Mouse (Mus musculus) left cerebral cortex, postnatal 36 days (tissue): ENCODE data around the gene Cd163. TPM values are rescaled to one million over a fixed set of nuclear protein-coding genes. Genes with fewer than 3 reads are reported as not detected.
"Not testable (repeated sequence)": the region's sequence is repeated elsewhere in the genome, so short reads cannot be mapped to it uniquely, and the experiment has no call there.

Source experiments
- DNase-seq, 2 experiments: peaks; one replicate each; pipeline ENCODE4 v3.0.0; 2021 to 2022; ENCODE audit warnings: low spot score in 2 of 2, mixed read lengths in 1 of 2
- intact Hi-C: fragments of 180-260 bp; cut with DNase I; formaldehyde crosslinking; loops from one replicate; pipeline ENCODE4 v1.15.1; 2025
- total RNA-seq, 2 experiments: library from RNA; stranded (reverse); gene quantifications; 2 replicates each; pipeline ENCODE4 v1.2.3; 2021

Gene Cd163
- total RNA-seq = 1 to 10 TPM; 1.7 to 4.5 TPM

DNA sequence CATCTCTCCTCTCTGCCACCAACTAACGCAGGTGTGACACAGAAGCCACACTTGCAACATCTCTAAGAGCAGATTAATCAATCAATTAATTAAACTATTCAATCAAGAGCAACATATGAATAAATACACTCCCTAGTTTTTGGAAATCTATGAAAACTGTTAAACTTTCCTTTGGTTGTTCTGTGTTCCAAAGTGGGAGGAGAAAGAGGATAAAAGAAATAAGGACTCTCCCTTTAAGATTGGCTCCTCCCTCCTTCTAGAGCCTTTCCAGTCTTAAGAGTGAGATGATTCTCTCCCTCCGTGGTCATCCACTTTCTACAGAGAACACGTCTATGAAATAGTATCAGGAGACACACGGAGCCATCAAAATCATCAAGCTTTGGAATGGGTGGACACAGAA is at the start of gene Cd163:
Gene Cd163 (plus strand): TSS at position 301 of the 400 bp plus-strand sequence.
- no peak for DNase-seq
- intact Hi-C loops = no loop called here

DNA sequence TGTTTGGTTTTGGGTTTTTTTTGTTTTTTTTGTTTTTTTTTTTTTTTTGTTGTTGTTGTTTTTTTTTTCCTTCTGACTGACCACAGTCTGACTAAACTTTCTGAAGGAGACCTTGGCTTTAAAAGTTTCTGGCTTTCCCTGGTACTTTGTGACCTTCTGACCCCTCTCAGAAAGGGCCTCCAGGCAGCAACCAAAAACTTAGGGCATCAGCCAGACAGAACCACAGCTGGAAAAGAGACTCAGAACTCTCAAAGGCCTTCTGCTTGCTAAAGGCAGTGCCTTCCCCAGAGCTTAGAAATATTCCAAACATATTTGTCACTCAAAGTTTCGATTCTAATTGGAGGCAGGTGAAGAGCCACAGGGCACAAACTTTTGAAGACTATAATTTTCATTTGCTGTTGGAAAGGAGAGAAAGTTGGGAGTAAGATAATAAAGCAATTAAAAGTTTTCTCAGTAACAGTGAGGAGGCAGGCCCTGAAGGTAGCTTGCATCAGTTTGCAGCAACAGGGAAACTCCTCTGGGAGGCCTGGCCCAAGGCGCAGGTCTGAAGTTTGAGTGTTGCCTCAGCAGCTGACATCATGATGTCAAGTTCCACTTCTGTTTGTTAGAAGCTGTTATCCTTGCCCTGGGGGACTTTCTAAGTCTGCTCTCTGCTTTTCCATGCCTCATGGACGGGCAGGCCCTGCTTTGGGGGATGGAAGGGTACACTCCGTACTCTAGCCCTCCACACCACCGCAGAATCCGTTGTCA is 48.6 kb upstream of the Cd163 start:
- intact Hi-C loops = no loop called here
- no peak for DNase-seq

DNA sequence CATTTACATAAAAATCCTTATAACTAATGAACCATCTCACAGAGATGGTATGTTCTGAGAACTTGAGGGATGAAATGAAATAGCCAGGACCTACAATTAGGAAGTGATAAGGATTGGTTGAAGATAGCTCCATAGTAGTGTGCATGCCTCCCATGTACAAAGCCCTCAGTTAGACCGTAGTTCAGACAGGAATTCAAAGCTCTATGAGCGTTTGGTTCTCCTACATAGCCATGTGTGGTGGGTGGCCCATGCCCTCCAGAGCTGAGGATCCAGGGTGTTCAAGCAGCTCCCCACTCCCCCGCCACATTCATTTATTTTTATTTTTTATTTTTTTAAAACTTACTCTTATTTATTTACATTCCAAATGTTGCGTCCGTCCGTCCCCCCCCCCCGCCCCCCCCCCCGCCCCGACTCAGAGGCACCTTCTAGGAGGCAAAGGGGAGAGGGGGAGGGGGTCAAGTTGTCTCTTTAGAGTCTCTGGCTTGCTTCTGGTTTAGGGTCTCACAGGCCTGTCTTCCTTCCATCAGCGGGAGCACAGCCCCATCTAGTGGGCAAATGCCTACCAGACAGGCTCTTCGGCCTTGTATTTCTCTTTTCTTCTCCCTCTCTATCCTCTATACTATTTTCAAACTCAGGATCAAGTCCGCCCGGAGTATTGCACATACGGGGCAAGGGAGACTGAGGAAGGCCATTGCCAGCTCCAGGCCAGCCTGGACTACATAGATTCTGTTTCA is 44.1 kb upstream of the Cd163 start:
- intact Hi-C loops = loop anchor here (2.0 to 10.0 kb wide), 6 partner anchors 102 to 1598 kb away; no protein-coding TSS in a partner anchor
- DNase-seq = peak; percentile 49 to 54

DNA sequence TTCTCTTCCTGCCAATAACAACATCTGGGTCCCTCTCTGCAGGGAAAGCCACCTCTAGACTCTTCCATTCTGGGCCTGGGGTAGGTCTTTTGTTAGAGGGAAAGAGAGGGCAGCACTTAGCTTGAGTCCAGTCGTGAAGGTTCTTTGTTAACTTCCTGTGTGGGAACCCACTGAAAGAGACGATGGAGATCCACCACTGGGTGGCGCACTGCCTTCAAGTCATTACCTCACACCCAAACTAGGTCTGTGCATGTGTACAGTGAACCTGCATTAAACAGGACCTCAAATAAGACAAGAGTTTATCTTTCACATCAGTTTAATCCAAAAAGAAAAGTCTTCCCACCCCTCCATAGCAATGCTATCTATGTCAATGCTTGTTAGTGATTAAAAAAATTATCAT is 41.8 kb upstream of the Cd163 start:
- DNase-seq = peak; percentile 60 to 65
- intact Hi-C loops = loop anchor here (1.0 to 10.0 kb wide), 6 partner anchors 100 to 1600 kb away; no protein-coding TSS in a partner anchor

DNA sequence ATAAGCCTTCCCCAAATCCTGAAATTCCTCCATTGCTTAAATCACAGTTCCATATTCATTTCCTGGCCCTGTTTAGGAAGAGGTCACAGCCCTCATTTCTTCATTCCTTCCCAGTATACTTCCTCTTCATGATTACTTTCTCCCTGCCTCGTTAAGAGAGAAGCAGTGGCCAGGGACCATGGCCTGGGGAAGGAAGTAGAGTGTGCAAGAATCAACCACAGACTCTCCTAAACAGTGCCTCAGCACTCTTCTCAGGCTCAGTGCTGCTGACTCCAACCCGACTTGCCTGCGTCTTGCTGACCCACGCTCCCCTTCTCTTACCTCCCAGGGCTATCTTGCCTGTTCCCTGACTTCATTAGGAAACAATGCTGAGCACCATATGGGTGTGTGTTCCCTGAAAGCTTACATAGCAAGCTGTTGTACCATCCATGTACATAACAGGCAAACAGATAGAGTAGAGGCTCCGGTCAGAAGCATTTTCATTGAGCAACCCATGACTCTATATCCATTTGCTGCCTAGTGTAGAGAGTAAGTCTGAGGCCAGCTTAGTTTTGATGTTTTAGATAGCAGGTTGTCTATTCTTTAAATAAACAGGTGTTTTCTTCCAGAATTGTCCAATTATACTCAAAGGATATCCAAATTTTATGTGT is 31.1 kb upstream of the Cd163 start:
- intact Hi-C loops = no loop called here
- DNase-seq = no peak

DNA sequence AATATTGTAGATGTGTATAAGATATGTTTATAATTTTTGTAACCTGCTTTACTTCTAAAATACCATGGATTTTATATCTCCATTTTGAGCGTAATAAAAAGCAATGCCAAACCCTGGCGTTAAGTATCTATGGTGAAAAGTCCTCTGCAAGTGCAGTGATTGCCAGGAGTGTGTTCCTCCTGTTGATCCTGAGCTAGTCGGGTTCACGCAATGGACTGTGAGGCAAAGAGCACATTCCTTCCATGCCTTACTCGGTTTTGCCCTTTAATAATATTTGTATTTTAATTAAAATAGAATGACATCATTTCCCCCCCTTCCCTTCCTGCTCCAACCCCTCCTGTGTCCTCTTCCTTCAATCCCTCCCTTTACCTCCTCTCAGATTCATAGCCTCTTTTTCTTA is 26.8 kb upstream of the Cd163 start:
- no peak for DNase-seq
- intact Hi-C loops = no loop called here

DNA sequence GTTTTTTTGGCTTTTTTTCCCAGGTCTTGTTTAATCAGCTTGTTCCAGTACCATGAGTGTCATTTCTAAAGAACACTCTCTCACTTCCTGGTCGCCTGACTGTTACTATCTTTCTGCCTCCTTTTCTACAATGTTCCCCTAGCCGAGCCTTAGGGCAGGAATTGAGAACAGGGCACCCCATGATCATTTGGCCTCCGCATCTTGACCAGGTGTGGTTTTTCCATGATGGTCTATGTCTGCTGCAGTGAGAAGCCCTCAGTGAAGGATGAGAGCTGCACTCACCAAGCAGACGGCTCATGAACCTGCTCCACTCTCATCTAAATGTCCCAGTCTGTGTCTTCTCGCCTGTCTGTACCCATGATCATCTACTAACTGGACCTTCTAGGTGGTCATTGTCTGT is 26.2 kb upstream of the Cd163 start:
- intact Hi-C loops = no loop called here
- DNase-seq = no peak

DNA sequence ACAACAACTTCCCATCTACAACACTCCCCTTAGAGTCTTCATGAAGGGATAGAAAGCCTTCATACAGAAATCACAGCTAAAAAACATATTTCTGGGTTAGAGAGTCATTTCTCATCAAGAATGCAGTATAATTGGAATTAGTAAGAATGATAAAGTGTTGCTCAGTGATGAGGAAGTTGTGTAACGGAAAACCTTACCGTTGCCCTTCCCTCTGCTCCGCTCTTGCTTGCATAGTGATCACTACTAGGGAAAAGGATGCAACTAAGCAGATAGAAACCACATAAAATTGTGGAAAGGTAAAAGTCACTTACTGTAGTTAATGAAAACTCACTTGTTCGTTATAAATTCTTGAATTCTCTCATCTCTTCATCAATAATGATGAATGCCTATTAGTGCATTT is 21.7 kb upstream of the Cd163 start:
- DNase-seq = no peak

DNA sequence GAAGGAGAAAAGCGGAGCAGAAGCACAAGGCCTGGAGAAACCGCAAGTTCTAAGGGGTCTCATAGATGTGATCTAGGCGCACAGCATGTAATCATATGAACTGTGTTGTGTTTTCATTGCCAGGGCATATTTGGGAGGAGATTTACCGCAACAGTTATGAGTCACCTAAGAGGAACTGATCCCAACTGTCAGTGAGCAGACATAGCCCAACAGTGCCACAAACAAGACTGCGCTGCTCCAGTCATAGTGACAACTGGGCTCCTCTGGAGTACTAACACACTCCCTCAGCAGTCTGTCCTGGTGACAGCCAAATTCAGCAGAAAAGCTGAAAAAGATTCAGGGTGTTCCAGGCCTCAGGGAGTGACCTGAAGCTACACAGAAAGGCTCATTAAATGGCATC is 7.1 kb upstream of the Cd163 start:
- intact Hi-C loops, DNase-seq: not testable (repeated sequence)

More for the DNA sequence above, 21.7 kb upstream of the Cd163 start:
- intact Hi-C loops = no loop called here

DNA sequence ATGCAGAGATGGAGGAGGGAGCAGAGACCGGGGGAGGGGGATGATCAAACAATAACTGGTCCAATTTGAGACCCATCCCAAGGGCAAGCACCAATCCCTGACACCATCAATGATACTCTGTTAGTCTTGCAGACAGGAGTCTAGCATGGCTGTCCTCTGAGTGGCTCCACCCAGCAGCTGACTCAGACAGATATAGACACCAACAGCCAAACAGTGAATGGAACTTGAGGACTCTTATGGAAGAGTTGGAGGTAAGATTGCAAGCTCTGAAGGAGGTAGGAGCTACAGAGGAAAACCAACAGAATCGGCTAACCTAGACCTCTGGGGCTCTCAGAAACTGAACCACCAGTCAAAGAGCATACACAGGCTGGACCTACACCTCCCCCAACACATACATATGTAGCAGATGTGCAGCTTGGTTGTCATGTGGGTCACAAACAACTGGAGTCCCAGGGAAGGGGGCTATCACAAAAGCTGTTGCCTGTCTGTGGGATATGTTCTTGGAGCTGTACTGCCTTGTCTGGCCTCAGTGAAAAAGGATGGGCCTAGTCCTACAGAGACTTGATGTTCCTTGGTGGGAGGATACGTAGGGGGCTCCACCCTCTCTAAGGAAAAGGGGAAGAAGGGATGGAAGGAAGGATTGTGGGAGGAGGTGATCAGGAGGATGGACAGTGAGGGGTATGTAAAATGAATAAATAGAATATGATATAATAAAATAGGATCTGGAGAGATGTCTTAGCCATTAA is 2.8 kb upstream of the Cd163 start:
- no peak for DNase-seq
- intact Hi-C loops = no loop called here

DNA sequence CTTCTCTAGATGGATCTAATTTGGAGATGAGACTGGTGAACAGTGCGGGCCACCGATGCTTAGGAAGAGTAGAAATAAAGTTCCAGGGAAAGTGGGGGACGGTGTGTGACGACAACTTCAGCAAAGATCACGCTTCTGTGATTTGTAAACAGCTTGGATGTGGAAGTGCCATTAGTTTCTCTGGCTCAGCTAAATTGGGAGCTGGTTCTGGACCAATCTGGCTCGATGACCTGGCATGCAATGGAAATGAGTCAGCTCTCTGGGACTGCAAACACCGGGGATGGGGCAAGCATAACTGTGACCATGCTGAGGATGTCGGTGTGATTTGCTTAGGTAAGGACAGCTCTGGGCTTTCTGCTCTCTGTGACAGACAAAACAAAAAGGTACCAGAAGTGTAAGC is 4.5 kb downstream of the Cd163 start:
- intact Hi-C loops = no loop called here
- DNase-seq = no peak

DNA sequence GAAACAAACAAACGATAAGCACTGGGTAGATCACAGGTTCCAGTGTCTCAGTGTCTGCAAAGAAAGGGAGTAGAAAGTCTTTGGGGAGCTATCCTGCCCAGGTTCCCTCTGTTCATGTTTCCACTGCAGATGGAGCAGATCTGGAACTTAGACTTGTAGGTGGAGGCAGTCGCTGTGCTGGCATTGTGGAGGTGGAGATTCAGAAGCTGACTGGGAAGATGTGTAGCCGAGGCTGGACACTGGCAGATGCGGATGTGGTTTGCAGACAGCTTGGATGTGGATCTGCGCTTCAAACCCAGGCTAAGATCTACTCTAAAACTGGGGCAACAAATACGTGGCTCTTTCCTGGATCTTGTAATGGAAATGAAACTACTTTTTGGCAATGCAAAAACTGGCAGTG is 7.8 kb downstream of the Cd163 start:
- no peak for DNase-seq
- intact Hi-C loops = no loop called here

DNA sequence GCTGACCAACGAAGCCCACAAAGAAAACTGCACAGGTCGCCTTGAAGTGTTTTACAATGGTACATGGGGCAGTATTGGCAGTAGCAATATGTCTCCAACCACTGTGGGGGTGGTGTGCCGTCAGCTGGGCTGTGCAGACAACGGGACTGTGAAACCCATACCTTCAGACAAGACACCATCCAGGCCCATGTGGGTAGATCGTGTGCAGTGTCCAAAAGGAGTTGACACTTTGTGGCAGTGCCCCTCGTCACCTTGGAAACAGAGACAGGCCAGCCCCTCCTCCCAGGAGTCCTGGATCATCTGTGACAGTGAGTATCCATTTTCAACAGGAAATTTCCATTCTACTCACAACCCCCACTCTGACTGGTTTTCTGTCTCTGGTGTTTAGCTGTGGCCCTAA is 15.9 kb downstream of the Cd163 start:
- intact Hi-C loops = no loop called here
- no peak for DNase-seq

DNA sequence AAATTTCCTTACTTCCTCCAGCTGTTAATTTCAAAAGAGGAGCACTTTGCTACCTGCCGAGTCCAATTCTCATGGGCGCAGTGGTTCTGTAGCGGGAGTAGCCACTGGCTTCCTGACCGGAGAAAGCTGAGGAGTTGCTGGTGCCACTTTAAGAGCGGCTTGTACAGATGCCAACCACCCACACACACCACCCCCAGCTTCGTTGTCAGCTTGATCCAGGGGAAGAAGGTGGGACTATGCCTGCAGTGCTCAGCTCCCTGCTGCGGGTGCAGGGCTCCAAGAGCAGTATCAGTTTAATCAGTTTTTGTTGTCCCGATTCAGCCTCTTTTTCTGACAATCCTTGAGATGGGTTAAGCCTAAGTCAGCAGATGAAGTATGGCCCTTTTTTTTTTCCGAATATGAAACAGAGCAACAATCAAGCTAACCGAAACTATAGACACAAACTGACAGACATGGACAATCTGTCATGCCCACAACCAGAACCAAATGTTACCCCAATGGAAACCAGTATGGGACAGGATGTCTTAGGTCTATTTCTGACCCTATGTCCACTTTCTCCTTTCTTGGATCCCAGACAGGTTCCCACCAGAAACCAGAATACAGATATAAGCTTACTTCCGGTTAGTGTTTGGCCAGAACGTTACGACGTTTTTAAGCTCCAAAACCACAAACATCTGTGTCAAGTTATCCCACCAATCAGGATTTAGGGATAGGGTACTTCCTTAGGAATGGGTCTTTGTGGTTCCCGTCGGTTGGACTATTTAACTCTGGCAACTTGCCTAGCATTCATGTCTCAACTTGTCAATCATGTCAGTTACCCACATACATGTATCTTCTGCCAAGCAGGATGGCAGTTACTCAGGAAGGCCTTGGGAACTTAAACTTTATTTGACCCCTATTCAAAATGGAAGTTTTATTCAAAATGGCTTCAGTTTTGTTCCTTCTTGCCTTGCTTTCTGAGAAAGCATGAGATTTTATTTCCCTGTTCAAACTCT is 17.3 kb downstream of the Cd163 start:
- DNase-seq = peak; percentile 55 to 56
- intact Hi-C loops = no loop called here

DNA sequence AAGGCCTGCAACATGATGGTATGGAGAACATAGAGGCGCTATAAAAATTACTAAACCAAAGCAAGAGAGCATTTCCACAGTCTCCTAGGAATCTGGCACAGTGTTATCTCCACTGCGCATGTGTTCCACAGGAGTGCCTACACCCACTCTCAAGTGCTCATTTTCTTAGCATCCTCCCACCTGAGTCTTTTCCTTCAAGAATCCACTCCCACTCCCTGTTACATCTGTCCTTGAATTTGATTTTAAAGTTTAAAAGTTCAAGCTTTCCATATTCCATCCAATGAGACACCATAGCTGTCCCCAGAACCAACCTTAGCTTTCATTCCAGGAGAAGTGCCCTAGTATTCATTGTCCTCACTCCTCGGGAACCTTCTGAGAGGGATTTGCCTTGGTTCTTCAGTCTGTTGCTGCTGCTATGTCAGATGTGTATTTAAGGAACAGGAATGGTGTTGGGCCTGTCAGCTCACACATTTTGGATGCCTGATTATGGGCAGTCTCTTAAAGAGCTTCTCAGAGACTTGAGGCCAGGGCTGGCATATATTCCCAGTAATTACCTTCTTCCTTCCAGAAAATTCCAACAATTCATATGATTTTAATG is 24.0 kb downstream of the Cd163 start:
- DNase-seq = peak; percentile 34 to 60
- intact Hi-C loops = no loop called here

DNA sequence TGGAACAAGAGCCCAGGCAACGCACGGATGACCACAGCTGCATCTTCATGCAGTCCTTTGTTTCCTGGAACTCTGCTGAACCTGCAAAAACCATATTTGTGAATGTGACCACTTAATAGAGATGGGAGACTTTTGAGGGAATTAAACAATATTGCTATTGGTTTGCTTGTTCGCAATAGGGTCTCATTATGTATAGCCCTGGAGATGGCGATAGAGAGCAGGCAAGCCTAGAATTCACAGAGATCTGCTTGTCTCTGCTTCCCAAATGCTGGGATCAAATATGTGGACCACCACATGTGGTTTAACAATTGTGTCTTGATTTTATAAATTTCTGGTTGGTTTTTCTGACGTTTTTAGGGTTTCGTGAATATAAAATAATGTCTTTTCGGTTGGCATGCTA is 25.2 kb downstream of the Cd163 start:
- DNase-seq = no peak
- intact Hi-C loops = no loop called here

DNA sequence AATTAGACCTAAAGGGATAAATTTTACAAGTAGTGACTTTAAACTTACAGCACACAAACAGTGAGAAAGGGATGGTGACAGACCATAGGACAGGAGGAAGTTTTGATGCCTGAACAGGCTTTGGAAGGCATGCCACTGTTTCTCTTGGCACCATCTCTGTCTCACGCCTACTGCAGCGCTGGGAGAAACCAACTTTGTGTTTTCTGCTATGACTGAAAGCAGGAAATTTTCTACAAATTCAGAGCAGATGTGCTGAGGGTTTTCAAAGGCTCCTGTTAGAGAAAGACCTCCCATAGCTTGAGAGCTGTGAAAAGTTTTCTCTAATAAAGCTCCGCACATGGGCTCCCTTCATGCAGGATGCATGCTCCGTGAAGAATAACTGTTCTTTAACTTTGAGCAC is 40.6 kb downstream of the Cd163 start:
- intact Hi-C loops = no loop called here
- DNase-seq = peak; percentile 14 to 39

DNA sequence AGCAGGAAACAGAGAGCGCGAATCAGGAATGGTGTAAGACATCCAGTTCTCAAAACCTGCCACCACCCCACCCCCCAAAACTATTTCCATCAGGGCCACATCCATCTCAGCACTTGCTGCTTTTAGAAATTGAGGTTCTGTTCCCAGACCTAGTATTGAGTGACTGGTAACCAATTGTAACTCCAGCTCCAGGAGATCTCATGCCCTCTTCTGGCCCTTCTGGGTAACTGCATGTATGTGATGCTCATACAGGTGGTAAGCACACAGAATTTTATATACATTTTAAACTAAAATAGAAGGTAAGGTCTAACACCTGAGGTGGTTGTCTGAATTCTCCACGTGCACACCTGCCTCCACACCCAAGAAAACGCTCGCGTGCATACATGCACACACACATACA is 42.2 kb downstream of the Cd163 start:
- intact Hi-C loops = no loop called here
- no peak for DNase-seq
